Mouse (Mus musculus) T-cell, adult 2 months (primary cell): ENCODE results near the gene Xirp1.
"Not testable (repeated sequence)": the region's sequence is repeated elsewhere in the genome, so short reads cannot be mapped to it uniquely, and the experiment has no call there.

Experiments
- DNase-seq: peaks from one replicate; pipeline ENCODE4 v3.0.0; 2022; ENCODE audit warnings: low spot score

Xirp1 gene

GRCm38 (mm10) chr9:120020285-120020890, 3.0 kb downstream of the Xirp1 start:
- peak; percentile 60 for DNase-seq

GRCm38 (mm10) chr9:120016956-120017355, 6.4 kb downstream of the Xirp1 start:
- no peak for DNase-seq

- DNase-seq, result no peak
Observed at GRCm38 (mm10) chr9:120014828-120015227, 8.6 kb downstream of the Xirp1 start.

GRCm38 (mm10) chr9:120013251-120013820, 10.1 kb downstream of the Xirp1 start:
- DNase-seq, result no peak

- DNase-seq, result no peak
Observed at GRCm38 (mm10) chr9:120012781-120013180, 10.6 kb downstream of the Xirp1 start.

- not testable (repeated sequence) for DNase-seq
Observed at GRCm38 (mm10) chr9:120012161-120012560, 11.2 kb downstream of the Xirp1 start.

- peak; percentile 63 for DNase-seq
Observed at GRCm38 (mm10) chr9:120011533-120011932, 11.9 kb downstream of the Xirp1 start.

GRCm38 (mm10) chr9:120010781-120011511, 12.5 kb downstream of the Xirp1 start:
- peak; percentile 95 for DNase-seq

GRCm38 (mm10) chr9:120009871-120010270, 13.5 kb downstream of the Xirp1 start:
- no peak for DNase-seq

- DNase-seq, result no peak
Observed at GRCm38 (mm10) chr9:120009226-120009841, 14.1 kb downstream of the Xirp1 start.

GRCm38 (mm10) chr9:120007833-120008232, 15.6 kb downstream of the Xirp1 start:
- DNase-seq, result no peak

- no peak for DNase-seq
Observed at GRCm38 (mm10) chr9:120005936-120006335, 17.5 kb downstream of the Xirp1 start.

GRCm38 (mm10) chr9:120002893-120003292, 20.5 kb downstream of the Xirp1 start:
- no peak for DNase-seq

GRCm38 (mm10) chr9:120001945-120002725, 21.3 kb downstream of the Xirp1 start:
- DNase-seq, result peak; percentile 67

GRCm38 (mm10) chr9:120000761-120001160, 22.6 kb downstream of the Xirp1 start:
- DNase-seq, result no peak

- DNase-seq, result no peak
Observed at GRCm38 (mm10) chr9:119999636-120000035, 23.8 kb downstream of the Xirp1 start.

- no peak for DNase-seq
Observed at GRCm38 (mm10) chr9:119998776-119999175, 24.6 kb downstream of the Xirp1 start.

GRCm38 (mm10) chr9:119996080-119996479, 27.3 kb downstream of the Xirp1 start:
- DNase-seq, result no peak

- no peak for DNase-seq
Observed at GRCm38 (mm10) chr9:119994207-119994606, 29.2 kb downstream of the Xirp1 start.

GRCm38 (mm10) chr9:119993092-119993844, 30.1 kb downstream of the Xirp1 start:
- no peak for DNase-seq

GRCm38 (mm10) chr9:119991310-119991709, 32.1 kb downstream of the Xirp1 start:
- DNase-seq, result no peak
